Mouse (Mus musculus) left cerebral cortex, postnatal 25 days (tissue): Measurements from ENCODE around the gene Ash1l. TPM values are rescaled to one million over a fixed set of nuclear protein-coding genes. Genes with fewer than 3 reads are reported as not detected.

Experiments
- DNase-seq, 2 experiments: peaks; one replicate each; pipeline ENCODE4 v3.0.0; 2022; ENCODE audit warnings: low spot score in 2 of 2, mixed read lengths in 1 of 2
- intact Hi-C: fragments of 180-260 bp; cut with DNase I; formaldehyde crosslinking; loops from one replicate; pipeline ENCODE4 v1.15.1; 2025
- total RNA-seq, 2 experiments: library from RNA; stranded (reverse); gene quantifications; 2 replicates each; pipeline ENCODE4 v1.2.3; 2021

Ash1l gene
- total RNA-seq, 2 experiments from 2014 or later: 79.1 to 83.5 TPM

- intact Hi-C loops: no loop called here
- no peak for DNase-seq
Measured at GRCm38 (mm10) chr3:89124241-89124640, 173.8 kb downstream of the Ash1l start.

GRCm38 (mm10) chr3:89125981-89126380, 175.6 kb downstream of the Ash1l start:
- intact Hi-C loops: no loop called here
- no peak for DNase-seq

Other genes with a start within 250 kb of the Ash1l start
- gene Rit1, start 233.8 kb upstream of the Ash1l start, total RNA-seq: 10 to 100 TPM; 49.1 to 49.9 TPM
- gene Syt11, start 175.5 kb upstream of the Ash1l start, total RNA-seq: 100 to 1,000 TPM; 527 to 544 TPM
- 10 to 100 TPM; 41.2 to 46.0 TPM for gene Gon4l, start 115.4 kb upstream of the Ash1l start, total RNA-seq
- gene Msto1, start 36.6 kb upstream of the Ash1l start, total RNA-seq: 10 to 100 TPM; 22.5 to 23.6 TPM
- 100 to 1,000 TPM; 103 to 104 TPM for gene Dap3, start 559 bp downstream of the Ash1l start, total RNA-seq
- gene Rusc1, start 142.7 kb downstream of the Ash1l start, total RNA-seq: 100 to 1,000 TPM; 189 to 195 TPM
- gene Gm43738, start 150.5 kb downstream of the Ash1l start, total RNA-seq: not detected
- gene Fdps, start 151.3 kb downstream of the Ash1l start, total RNA-seq: 10 to 100 TPM; 81.0 to 88.8 TPM
- not detected for gene Pklr, start 185.5 kb downstream of the Ash1l start, total RNA-seq
- gene Hcn3, start 209.6 kb downstream of the Ash1l start, total RNA-seq: 10 to 100 TPM; 16.0 to 18.7 TPM
- 10 to 100 TPM; 39.0 to 46.6 TPM for gene Clk2, start 214.2 kb downstream of the Ash1l start, total RNA-seq
- gene Scamp3, start 226.9 kb downstream of the Ash1l start, total RNA-seq: 10 to 100 TPM; 67.1 to 70.2 TPM
- gene Fam189b, start 232.5 kb downstream of the Ash1l start, total RNA-seq: 10 to 100 TPM; 61.6 to 64.9 TPM